Mouse (Mus musculus) testis, adult 2 months (tissue): Measurements from ENCODE around the gene Dst.

Experiments used
- CTCF ChIP-seq: fragments of 200-500 bp; IDR thresholded peaks from 2 replicates; pipeline ENCODE4 v1.5.1; 2012; ENCODE audit warnings: low read depth, mild to moderate bottlenecking, inconsistent platforms, low read length, moderate library complexity; ENCODE audit not compliant: control insufficient read depth, insufficient read depth, insufficient replicate concordance
- POLR2A ChIP-seq: fragments of 200-500 bp; IDR thresholded peaks from 2 replicates; pipeline ENCODE4 v1.6.1; 2012; ENCODE audit warnings: low read depth, mild to moderate bottlenecking, inconsistent platforms, low read length, moderate library complexity; ENCODE audit not compliant: control insufficient read depth

GRCm38 (mm10) chr1:34304227-34304626 lies 396.2 kb downstream of the Dst start:
- TF ChIP-seq CTCF = no peak
- TF ChIP-seq POLR2A = no peak
